Mouse (Mus musculus) liver, postnatal 0 days (tissue): ENCODE data around the gene Bok. TPM values are rescaled to one million over a fixed set of nuclear protein-coding genes. Genes with fewer than 3 reads are reported as not detected.
"Not testable (repeated sequence)": the region's sequence is repeated elsewhere in the genome, so short reads cannot be mapped to it uniquely, and the experiment has no call there.

Experiments
- ATAC-seq: fragments of 200-750 bp; cut with Nextera tagmentation; 2 replicates; pipeline ENCODE4 v1.8.0; 2017; ENCODE audit warnings: mild to moderate bottlenecking, moderate library complexity
- DNase-seq: peaks from one replicate; pipeline ENCODE4 v3.0.0-alpha.2; 2016
- H3K27ac ChIP-seq: fragments of 300-500 bp; sonication (generic); 2 replicates; pipeline ENCODE4 v1.5.1; 2014; ENCODE audit warnings: antibody characterized with exemption, moderate library complexity, mild to moderate bottlenecking, low read depth
- H3K27me3 ChIP-seq: fragments of 300-500 bp; sonication (generic); 2 replicates; pipeline ENCODE4 v1.6.1; 2014; ENCODE audit warnings: low read length, control low read depth, mixed read lengths; ENCODE audit not compliant: insufficient read depth
- H3K36me3 ChIP-seq: fragments of 300-500 bp; sonication (generic); replicated peaks from 2 replicates; pipeline ENCODE4 v1.6.1; 2014; ENCODE audit warnings: mild to moderate bottlenecking, control low read depth, low read length, moderate library complexity, mixed read lengths; ENCODE audit not compliant: insufficient read depth
- H3K4me1 ChIP-seq: fragments of 300-500 bp; sonication (generic); 2 replicates; pipeline ENCODE4 v1.6.1; 2014; ENCODE audit warnings: antibody characterized with exemption, mild to moderate bottlenecking, control low read depth; ENCODE audit not compliant: insufficient read depth
- H3K4me2 ChIP-seq: fragments of 300-500 bp; sonication (generic); 2 replicates; pipeline ENCODE4 v1.6.1; 2014; ENCODE audit warnings: low read depth, mild to moderate bottlenecking, low read length, moderate library complexity, mixed read lengths
- H3K4me3 ChIP-seq: fragments of 300-500 bp; sonication (generic); 2 replicates; pipeline ENCODE4 v1.5.1; 2014; ENCODE audit warnings: low read depth, low read length
- H3K9ac ChIP-seq: fragments of 300-500 bp; sonication (generic); replicated peaks from 2 replicates; pipeline ENCODE4 v1.6.1; 2014; ENCODE audit warnings: mild to moderate bottlenecking, moderate library complexity
- H3K9me3 ChIP-seq: fragments of 300-500 bp; sonication (generic); 2 replicates; pipeline ENCODE4 v1.6.1; 2016; ENCODE audit warnings: mild to moderate bottlenecking, control low read depth, low read length, mixed read lengths
- CTCF ChIP-seq: sonication (generic); IDR thresholded peaks from 2 replicates; pipeline ENCODE4 v1.5.1; 2016; ENCODE audit warnings: antibody characterized with exemption, low read depth
- EP300 ChIP-seq: IDR thresholded peaks from 2 replicates; pipeline ENCODE4 v1.6.1; 2016; ENCODE audit warnings: antibody characterized with exemption, low read depth, mild to moderate bottlenecking
- WGBS: fragments of 180-500 bp; shearing (Covaris S2); extraction: QIAGEN DNeasy Blood & Tissue Kit; methylation state at CpG from one replicate; pipeline ENCODE4 v1.1.7; 2014; ENCODE audit not compliant: insufficient replicate concordance; 5-methylcytosine and 5-hydroxymethylcytosine counted together
- polyA plus RNA-seq: library from polyadenylated mRNA; unstranded; fragments of >200 nt; fragmentation: Nextera tagmentation; extraction: Ambion mirVana; gene quantifications from 2 replicates; pipeline ENCODE4 v1.2.1, GENCODE M21; 2015

Bok gene
- polyA plus RNA-seq, 1 experiment from 2014 or later: 7.2 TPM

- H3K9ac ChIP-seq: no peak overlapping the region
- TF ChIP-seq CTCF: no peak
- no peak for TF ChIP-seq EP300
- peaks cover 2% of the 10 kb centered on the region; the same call in 1 of the 2 replicates for H3K4me1 ChIP-seq
- H3K9me3 ChIP-seq: no peaks in the 10 kb centered on the region
- H3K27ac ChIP-seq: no peak overlapping the region
- DNase-seq (peak; percentile 19), ATAC-seq (peak; percentile 92)
- WGBS: 55% methylated on average over 2 of the region's 2 CpGs
- H3K36me3 ChIP-seq: no peaks in the 10 kb centered on the region
- H3K4me2 ChIP-seq: no peak overlapping the region
- H3K27me3 ChIP-seq: no peaks in the 10 kb centered on the region
- no peak overlapping the region for H3K4me3 ChIP-seq
Measured at GRCm38 (mm10) chr1:93654798-93655197, 30.7 kb upstream of the Bok start.

- Histone ChIP-seq H3K27ac (no peak overlapping the region), H3K36me3 (no peaks in the 10 kb centered on the region), H3K4me3 (no peak overlapping the region), H3K9me3 (no peaks in the 10 kb centered on the region; the same call in 1 of the 2 replicates), H3K4me1 (peaks cover 2% of the 10 kb centered on the region; the same call in 1 of the 2 replicates), H3K9ac (no peak overlapping the region), H3K27me3 (no peaks in the 10 kb centered on the region), H3K4me2 (no peak overlapping the region)
- DNase-seq (no peak), ATAC-seq (no peak)
- TF ChIP-seq EP300 (no peak), CTCF (no peak)
- 63% methylated on average over 7 of the region's 7 CpGs for WGBS
Measured at GRCm38 (mm10) chr1:93656325-93657024, 29.0 kb upstream of the Bok start.

- no peaks in the 10 kb centered on the region for H3K27me3 ChIP-seq
- H3K9ac ChIP-seq: no peak overlapping the region
- peaks cover 2% of the 10 kb centered on the region; the same call in 1 of the 2 replicates for H3K4me1 ChIP-seq
- no peak for TF ChIP-seq CTCF
- TF ChIP-seq EP300: no peak
- ATAC-seq (no peak), DNase-seq (no peak)
- H3K9me3 ChIP-seq: no peaks in the 10 kb centered on the region; the same call in 1 of the 2 replicates
- 69% methylated on average over 5 of the region's 5 CpGs for WGBS
- no peak overlapping the region for H3K4me3 ChIP-seq
- no peak overlapping the region for H3K4me2 ChIP-seq
- no peaks in the 10 kb centered on the region for H3K36me3 ChIP-seq
- no peak overlapping the region for H3K27ac ChIP-seq
Measured at GRCm38 (mm10) chr1:93657025-93657360, 28.5 kb upstream of the Bok start.

GRCm38 (mm10) chr1:93658559-93658958, 26.9 kb upstream of the Bok start, which contains the start of gene Stk25:
Gene Stk25, minus strand, starts transcription at chr1:93658659.
- not testable (repeated sequence) for H3K9ac ChIP-seq, H3K4me3 ChIP-seq, H3K9me3 ChIP-seq, H3K4me1 ChIP-seq, H3K4me2 ChIP-seq, H3K27me3 ChIP-seq, H3K27ac ChIP-seq, DNase-seq, H3K36me3 ChIP-seq, ATAC-seq

- Histone ChIP-seq H3K36me3 (no peaks in the 10 kb centered on the region), H3K27ac (0 out of 2 replicates have a peak overlapping the region, but pooled peaks have one; percentile 46), H3K9me3 (no peaks in the 10 kb centered on the region), H3K4me3 (no peak overlapping the region), H3K4me2 (peak overlapping the region; percentile 69), H3K4me1 (peaks cover 10% of the 10 kb centered on the region), H3K9ac (no peak overlapping the region), H3K27me3 (no peaks in the 10 kb centered on the region)
- no peak for TF ChIP-seq CTCF
- no peak for TF ChIP-seq EP300
- 31% methylated on average over 13 of the region's 13 CpGs for WGBS
- ATAC-seq (peak; percentile 43), DNase-seq (peak; percentile 61)
Measured at GRCm38 (mm10) chr1:93667760-93668400, 17.6 kb upstream of the Bok start.

GRCm38 (mm10) chr1:93668791-93669548, 16.5 kb upstream of the Bok start:
- Histone ChIP-seq H3K27ac (peak overlapping the region; percentile 65), H3K9me3 (no peaks in the 10 kb centered on the region), H3K4me2 (peak overlapping the region; percentile 69), H3K9ac (peak overlapping the region; percentile 32), H3K27me3 (no peaks in the 10 kb centered on the region), H3K36me3 (no peaks in the 10 kb centered on the region), H3K4me3 (peak overlapping the region; percentile 36), H3K4me1 (peaks cover 10% of the 10 kb centered on the region)
- ATAC-seq (peak; percentile 95), DNase-seq (peak; percentile 82)
- no peak for TF ChIP-seq EP300
- TF ChIP-seq CTCF: peak; percentile 84
- 5% methylated on average over 17 of the region's 17 CpGs for WGBS
